Mouse (Mus musculus): ENCODE measurements at regions not wholly inside any gene's neighbourhood (a gene's known extent, or its start where the extent isn't known, plus 50 kb on each side); places are given as distances from the start of the nearest gene placed in this dataset.

GRCm38 (mm10) chr2:123131496-123131895 lies 366.5 kb downstream of the Sqor start:
- Histone ChIP-seq H3K27ac (ENCODE audit: control insufficient read depth, low read depth, low read length) (no peak overlapping the region), H3K4me3 (ENCODE audit: control insufficient read depth in 1 of 2, insufficient read depth in 1 of 2, low read depth in 2 of 2, low read length in 2 of 2) (no peak overlapping the region), H3K36me3 (ENCODE audit: control insufficient read depth in 1 of 2, insufficient read depth in 2 of 2, low read length in 2 of 2) (no peaks in the 10 kb centered on the region), H3K9ac (ENCODE audit: control insufficient read depth, low read depth, low read length, poor library complexity, severe bottlenecking) (no peak overlapping the region), H3K79me2 (ENCODE audit: control insufficient read depth, insufficient read depth, low read length, poor library complexity) (no peaks in the 10 kb centered on the region), H3K4me1 (ENCODE audit: control insufficient read depth in 1 of 2, insufficient read depth in 2 of 2, low read length in 2 of 2) (no peaks in the 10 kb centered on the region), H3K27me3 (ENCODE audit: control insufficient read depth in 1 of 2, insufficient read depth in 2 of 2, low read length in 2 of 2) (no peaks in the 10 kb centered on the region), H3K9me3 (replicated peaks; ENCODE audit: insufficient read depth, low read length) (no peaks in the 10 kb centered on the region)
- TF ChIP-seq NELFE (IDR thresholded peaks at IDR 0.05; ENCODE audit: low read depth, low read length) = no peak
- TF ChIP-seq TBP (IDR thresholded peaks at IDR 0.05; ENCODE audit: low read depth, low read length) = no peak
- no peak for TF ChIP-seq E2F4 (IDR thresholded peaks at IDR 0.05; ENCODE audit: borderline replicate concordance, low read depth, low read length)
- no peak for TF ChIP-seq POLR2A (IDR thresholded peaks at IDR 0.05; ENCODE audit: control insufficient read depth in 1 of 2, insufficient read depth in 1 of 2, low read depth in 1 of 2, low read length in 2 of 2, poor library complexity in 1 of 2)
- TF ChIP-seq ZMIZ1 (IDR thresholded peaks at IDR 0.05; ENCODE audit: low read depth, low read length) = no peak
- DNase-seq (ENCODE audit: low read depth, low spot score) = no peak

- Histone ChIP-seq H3K4me3 (ENCODE audit: control insufficient read depth in 1 of 2, insufficient read depth in 1 of 2, low read depth in 2 of 2, low read length in 2 of 2) (no peak overlapping the region), H3K27me3 (ENCODE audit: control insufficient read depth in 1 of 2, insufficient read depth in 2 of 2, low read length in 2 of 2) (no peaks in the 10 kb centered on the region), H3K4me1 (ENCODE audit: control insufficient read depth in 1 of 2, insufficient read depth in 2 of 2, low read length in 2 of 2) (no peaks in the 10 kb centered on the region), H3K27ac (ENCODE audit: control insufficient read depth, low read depth, low read length) (no peak overlapping the region), H3K9me3 (replicated peaks; ENCODE audit: insufficient read depth, low read length) (no peaks in the 10 kb centered on the region), H3K9ac (ENCODE audit: control insufficient read depth, low read depth, low read length, poor library complexity, severe bottlenecking) (no peak overlapping the region), H3K79me2 (ENCODE audit: control insufficient read depth, insufficient read depth, low read length, poor library complexity) (no peaks in the 10 kb centered on the region), H3K36me3 (ENCODE audit: control insufficient read depth in 1 of 2, insufficient read depth in 2 of 2, low read length in 2 of 2) (no peaks in the 10 kb centered on the region)
- TF ChIP-seq UBTF (IDR thresholded peaks at IDR 0.05; ENCODE audit: borderline replicate concordance, insufficient read depth, low read depth, low read length) (no peak), CTCF (IDR thresholded peaks at IDR 0.05 in 2 of 3, conservative IDR thresholded peaks at IDR 0.05 in 1 of 3; ENCODE audit: control insufficient read depth in 1 of 3, insufficient read depth in 1 of 3, low read depth in 2 of 3, low read length in 3 of 3, poor library complexity in 1 of 3, severe bottlenecking in 1 of 3) (no peak), POLR2AphosphoS5 (IDR thresholded peaks at IDR 0.05; ENCODE audit: borderline replicate concordance, low read depth, low read length) (no peak), CHD1 (IDR thresholded peaks at IDR 0.05; ENCODE audit: low read depth, low read length) (no peak), MXI1 (IDR thresholded peaks at IDR 0.05; ENCODE audit: low read depth, low read length) (no peak), MYB (IDR thresholded peaks at IDR 0.05; ENCODE audit: low read depth, low read length) (no peak), MAZ (IDR thresholded peaks at IDR 0.05; ENCODE audit: low read depth, low read length) (no peak), ZNF384 (IDR thresholded peaks at IDR 0.05; ENCODE audit: low read depth, low read length) (no peak), NRF1 (IDR thresholded peaks at IDR 0.05; ENCODE audit: insufficient read depth, low read depth, low read length, poor library complexity, severe bottlenecking) (no peak), MYC (IDR thresholded peaks at IDR 0.05; ENCODE audit: low read depth, low read length) (no peak), ZMIZ1 (IDR thresholded peaks at IDR 0.05; ENCODE audit: low read depth, low read length) (no peak), GATA1 (IDR thresholded peaks at IDR 0.05; ENCODE audit: low read depth, low read length) (no peak), ELF1 (IDR thresholded peaks at IDR 0.05; ENCODE audit: low read depth, low read length) (no peak)
- DNase-seq (ENCODE audit: low read depth, low spot score) = no peak
Observed at GRCm38 (mm10) chr2:123153170-123153569, 388.1 kb downstream of the Sqor start.
